Mouse (Mus musculus) limb, embryonic 13.5 days (tissue): ENCODE results near the gene Hs2st1. TPM values are rescaled to one million over a fixed set of nuclear protein-coding genes. Genes with fewer than 3 reads are reported as not detected.
"Not testable (repeated sequence)": the region's sequence is repeated elsewhere in the genome, so short reads cannot be mapped to it uniquely, and the experiment has no call there.

Experiments used
- ATAC-seq: fragments of 200-750 bp; cut with Nextera tagmentation; 2 replicates; pipeline ENCODE4 v1.8.0; 2017; ENCODE audit warnings: low read depth, moderate number of reproducible peaks, moderate TSS enrichment; ENCODE audit not compliant: low FRiP score
- H3K27ac ChIP-seq: fragments of 300-500 bp; sonication (generic); 2 replicates; pipeline ENCODE4 v1.5.1; 2015; ENCODE audit warnings: inconsistent platforms, mild to moderate bottlenecking, moderate library complexity
- H3K27me3 ChIP-seq: fragments of 300-500 bp; sonication (generic); 2 replicates; pipeline ENCODE4 v1.6.1; 2015; ENCODE audit warnings: mild to moderate bottlenecking, inconsistent platforms
- H3K36me3 ChIP-seq: fragments of 300-500 bp; sonication (generic); 2 replicates; pipeline ENCODE4 v1.6.1; 2015; ENCODE audit warnings: inconsistent platforms, mild to moderate bottlenecking, moderate library complexity
- H3K4me1 ChIP-seq: fragments of 300-500 bp; sonication (generic); 2 replicates; pipeline ENCODE4 v1.6.1; 2015; ENCODE audit warnings: inconsistent platforms
- H3K4me2 ChIP-seq: fragments of 300-500 bp; sonication (generic); replicated peaks from 2 replicates; pipeline ENCODE4 v1.6.1; 2015; ENCODE audit warnings: inconsistent platforms, mild to moderate bottlenecking, moderate library complexity
- H3K4me3 ChIP-seq: fragments of 300-500 bp; sonication (generic); 2 replicates; pipeline ENCODE4 v1.5.1; 2015; ENCODE audit warnings: moderate library complexity, mild to moderate bottlenecking, inconsistent platforms
- H3K9ac ChIP-seq: fragments of 300-500 bp; sonication (generic); 2 replicates; pipeline ENCODE4 v1.6.1; 2015; ENCODE audit warnings: mild to moderate bottlenecking, inconsistent platforms
- H3K9me3 ChIP-seq: fragments of 300-500 bp; sonication (generic); 2 replicates; pipeline ENCODE4 v1.6.1; 2016; ENCODE audit warnings: inconsistent platforms
- WGBS: fragments of 180-500 bp; shearing (Covaris S2); methylation state at CpG from one replicate; pipeline ENCODE4 v1.1.7; 2015; 5-methylcytosine and 5-hydroxymethylcytosine counted together
- polyA plus RNA-seq: library from polyadenylated mRNA; unstranded; fragments of >200 nt; fragmentation: Nextera tagmentation; extraction: Ambion mirVana; gene quantifications from 2 replicates; pipeline ENCODE4 v1.2.1, GENCODE M21; 2015

Gene Hs2st1
- 13.8 and 16.0 TPM in 2 replicates for polyA plus RNA-seq

DNA sequence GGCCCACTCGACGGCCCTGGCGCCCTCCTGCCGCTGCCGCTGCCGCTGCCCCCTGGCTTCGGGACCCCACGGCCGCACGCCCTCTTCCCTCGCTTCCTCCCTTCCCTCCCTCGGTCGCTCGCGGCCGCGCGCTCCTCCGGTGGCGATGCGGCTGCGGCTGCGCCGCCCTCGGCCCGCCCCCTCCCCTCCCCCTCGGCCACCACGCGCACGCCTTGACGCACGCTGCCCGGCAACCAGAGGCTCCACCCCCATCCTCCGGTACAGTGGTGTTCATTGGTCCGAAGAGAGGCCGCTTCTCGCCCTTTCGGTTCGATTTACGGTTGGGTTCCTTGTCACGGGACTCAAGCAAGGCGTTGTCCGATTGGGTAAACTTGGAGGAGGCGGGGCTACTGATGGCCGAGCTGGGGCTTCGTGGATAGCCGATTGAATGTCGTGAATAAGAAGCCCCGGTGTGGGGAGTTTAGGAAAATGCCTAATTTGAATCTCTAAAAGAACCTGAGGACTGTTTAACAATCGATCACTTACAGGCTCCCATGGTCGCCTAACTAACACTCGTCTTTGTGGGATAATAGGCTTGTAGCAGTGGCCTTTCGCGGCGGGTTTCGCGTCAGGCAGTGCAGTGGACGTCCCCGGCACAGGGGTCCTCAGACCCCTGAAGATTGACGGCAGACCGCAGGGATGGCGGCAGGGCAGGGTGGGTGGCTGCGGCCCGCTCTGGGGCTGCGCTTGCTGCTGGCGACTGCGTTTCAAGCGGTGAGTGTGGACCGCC lies at the start of gene Hs2st1, which contains the start of gene Selenof:
TSS of gene Hs2st1 (minus strand) at position 135 of the 769 bp plus-strand sequence.
TSS of gene Selenof (plus strand) at position 258 of the 769 bp plus-strand sequence.
- Histone ChIP-seq H3K9me3 (no peaks in the 10 kb centered on the region), H3K9ac (peak within 1 kb of the TSS; percentile 91), H3K4me1 (peaks cover 38% of the 10 kb centered on the region), H3K36me3 (peaks cover 22% of the 10 kb centered on the region), H3K4me3 (peak within 1 kb of the TSS; percentile 89), H3K27me3 (no peaks in the 10 kb centered on the region), H3K4me2 (peak within 1 kb of the TSS; percentile 95), H3K27ac (peak within 1 kb of the TSS; percentile 87)
- WGBS = under 1% methylated on average over 66 of the region's 69 CpGs
- peak; percentile 98 for ATAC-seq

DNA sequence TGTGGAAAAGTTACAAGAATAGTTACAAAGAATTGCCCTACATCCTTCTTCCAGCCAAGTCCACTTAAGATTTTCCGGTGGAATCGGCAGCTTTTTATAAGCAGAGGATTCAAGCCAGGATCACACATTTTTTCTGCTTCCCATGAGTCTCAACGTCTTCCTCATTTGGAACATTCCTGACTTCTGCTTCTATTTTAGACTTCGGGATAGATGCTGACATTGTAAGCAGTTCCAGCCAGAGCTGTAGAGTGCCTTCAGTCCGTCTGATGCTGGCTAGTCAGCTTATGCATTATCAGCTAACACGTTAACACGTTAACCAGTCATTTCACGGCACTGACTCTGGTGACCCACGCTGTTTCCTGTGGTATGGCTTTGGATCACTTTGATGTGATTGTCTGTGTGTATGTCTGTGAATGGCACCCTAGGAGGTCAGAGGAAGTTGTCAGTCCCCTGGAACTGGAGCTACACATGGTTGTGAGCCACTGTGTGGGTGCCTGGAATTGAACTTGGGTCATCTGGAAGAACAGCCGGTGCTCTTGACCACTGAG lies 47.7 kb upstream of the Hs2st1 start:
- Histone ChIP-seq H3K27ac (no peak overlapping the region), H3K9me3 (no peaks in the 10 kb centered on the region), H3K36me3 (no peaks in the 10 kb centered on the region), H3K4me1 (peaks cover 29% of the 10 kb centered on the region), H3K9ac (no peak overlapping the region), H3K27me3 (no peaks in the 10 kb centered on the region), H3K4me3 (no peak overlapping the region), H3K4me2 (no peak overlapping the region)
- no peak for ATAC-seq
- WGBS = 80% methylated on average over 10 of the region's 10 CpGs

DNA sequence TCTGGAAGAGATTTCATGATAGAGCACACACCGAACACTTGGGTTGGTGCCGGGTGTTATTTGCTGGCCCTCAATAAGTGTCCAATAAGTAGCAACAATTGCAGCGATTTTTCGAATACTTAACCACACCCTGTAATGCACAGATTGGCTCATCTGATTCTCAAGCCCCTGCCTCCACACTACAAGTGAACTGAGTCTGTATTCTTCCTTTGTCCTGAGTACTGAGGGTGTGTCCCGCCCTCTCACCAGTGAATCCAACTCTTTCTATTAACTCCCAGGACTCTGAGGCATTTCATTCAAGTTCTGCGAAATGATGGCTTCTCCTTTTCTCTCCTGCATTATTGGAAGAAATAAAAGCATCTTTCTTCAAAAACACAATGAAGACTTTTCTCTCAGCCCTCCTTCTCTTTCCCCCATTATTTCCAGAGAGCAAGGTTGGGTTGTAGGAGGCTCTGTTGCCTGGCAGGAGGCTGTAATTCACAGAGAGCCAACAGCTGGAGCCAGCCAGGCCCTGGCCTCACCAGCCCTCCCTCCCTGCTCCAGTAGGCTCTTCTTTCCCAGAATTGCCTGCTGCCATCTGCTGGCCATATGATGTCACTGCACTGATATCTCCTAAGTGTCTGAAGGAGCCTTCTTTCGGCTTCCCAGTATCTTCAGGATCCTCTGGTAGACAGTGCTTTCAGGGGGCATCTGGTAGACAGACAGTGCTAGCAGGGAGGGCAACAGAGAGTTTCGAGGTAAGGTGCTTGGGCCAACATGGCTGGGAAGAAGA lies 46.9 kb upstream of the Hs2st1 start:
- Histone ChIP-seq H3K36me3 (no peaks in the 10 kb centered on the region), H3K9me3 (no peaks in the 10 kb centered on the region), H3K27me3 (no peaks in the 10 kb centered on the region), H3K4me3 (no peak overlapping the region), H3K27ac (no peak overlapping the region; the same call in 1 of the 2 replicates), H3K4me2 (no peak overlapping the region), H3K9ac (no peak overlapping the region), H3K4me1 (peaks cover 32% of the 10 kb centered on the region)
- peak; percentile 88 for ATAC-seq
- WGBS = 77% methylated on average over 8 of the region's 8 CpGs

DNA sequence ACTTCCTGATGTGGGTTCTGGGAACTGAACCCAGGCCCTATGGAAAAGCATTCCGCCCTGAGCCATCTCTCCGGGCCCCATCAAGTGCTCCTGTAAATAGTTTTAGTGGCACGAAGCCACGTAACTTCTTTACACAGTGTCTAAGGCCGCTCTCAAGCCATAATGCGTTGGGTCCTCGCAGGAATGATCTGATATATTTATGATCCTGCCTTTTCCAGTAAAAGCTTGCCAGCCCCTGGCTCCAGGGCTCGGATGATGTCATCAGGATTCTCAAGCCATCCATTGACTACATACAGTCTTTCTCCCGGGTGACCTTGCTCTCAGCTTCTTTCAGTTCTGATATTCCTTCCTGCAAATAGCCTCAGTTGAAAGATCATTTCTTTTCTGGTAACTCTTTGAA lies 45.5 kb upstream of the Hs2st1 start:
- no peak for ATAC-seq
- no peaks in the 10 kb centered on the region for H3K36me3 ChIP-seq
- H3K9ac ChIP-seq = no peak overlapping the region

DNA sequence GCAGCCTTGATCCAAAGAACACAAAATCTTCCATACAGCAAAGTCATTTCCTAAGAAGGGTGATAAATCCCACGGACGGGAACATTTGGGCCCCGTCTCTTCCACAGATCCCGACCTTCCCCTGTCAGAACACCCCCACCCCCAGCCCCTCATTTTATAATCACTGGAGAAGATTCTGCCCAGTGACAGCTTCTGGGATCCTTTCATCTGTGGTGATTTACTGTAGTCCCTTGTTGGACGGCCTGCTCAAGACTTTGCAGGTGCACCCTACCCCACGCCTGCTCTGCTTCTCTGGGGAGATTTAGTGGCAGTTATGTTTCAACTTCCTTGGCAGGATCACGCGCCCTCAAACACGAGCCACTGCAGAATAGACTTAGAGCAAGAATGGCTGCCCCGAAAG lies 44.7 kb upstream of the Hs2st1 start:
- ATAC-seq = no peak
- Histone ChIP-seq H3K9me3 (no peaks in the 10 kb centered on the region), H3K36me3 (no peaks in the 10 kb centered on the region), H3K4me2 (no peak overlapping the region), H3K4me3 (no peak overlapping the region), H3K27me3 (no peaks in the 10 kb centered on the region), H3K9ac (no peak overlapping the region), H3K4me1 (peaks cover 47% of the 10 kb centered on the region), H3K27ac (no peak overlapping the region)
- 23% methylated on average over 10 of the region's 10 CpGs for WGBS

More for the DNA sequence above, 45.5 kb upstream of the Hs2st1 start:
- no peaks in the 10 kb centered on the region for H3K27me3 ChIP-seq
- no peak overlapping the region for H3K4me2 ChIP-seq
- H3K4me1 ChIP-seq = peaks cover 46% of the 10 kb centered on the region
- H3K4me3 ChIP-seq = no peak overlapping the region
- 57% methylated on average over 9 of the region's 9 CpGs for WGBS
- H3K9me3 ChIP-seq = no peaks in the 10 kb centered on the region
- H3K27ac ChIP-seq = no peak overlapping the region

- Histone ChIP-seq H3K27ac (no peak overlapping the region), H3K4me2 (no peak overlapping the region), H3K9ac (no peak overlapping the region), H3K9me3 (no peaks in the 10 kb centered on the region), H3K36me3 (no peaks in the 10 kb centered on the region), H3K4me1 (peaks cover 47% of the 10 kb centered on the region), H3K27me3 (no peaks in the 10 kb centered on the region), H3K4me3 (no peak overlapping the region)
- ATAC-seq = no peak
- WGBS = 37% methylated on average over 6 of the region's 6 CpGs
Measured at GRCm38 (mm10) chr3:144614277-144614676, 44.3 kb upstream of the Hs2st1 start.

DNA sequence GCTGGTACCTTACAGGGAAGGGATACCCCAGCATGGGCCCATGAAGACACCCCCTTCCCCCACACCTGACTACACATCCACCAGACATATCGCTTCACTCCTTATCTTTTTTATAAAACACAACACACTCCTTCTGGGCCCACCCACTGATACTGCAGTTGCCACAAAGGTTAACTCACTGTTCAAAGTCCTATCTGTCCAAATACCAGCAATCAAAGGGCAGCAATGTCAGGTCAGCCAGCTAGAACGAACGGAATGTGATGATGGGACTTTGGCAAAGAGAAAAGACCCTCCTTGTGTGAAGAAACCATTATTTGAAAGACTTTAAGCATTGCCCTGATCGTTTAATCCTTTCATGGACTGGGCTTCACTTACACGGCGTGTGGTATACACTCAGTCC lies 42.4 kb upstream of the Hs2st1 start:
- Histone ChIP-seq H3K9me3 (no peaks in the 10 kb centered on the region), H3K27me3 (no peaks in the 10 kb centered on the region), H3K4me2 (no peak overlapping the region), H3K36me3 (no peaks in the 10 kb centered on the region), H3K4me1 (peaks cover 47% of the 10 kb centered on the region), H3K9ac (no peak overlapping the region), H3K27ac (no peak overlapping the region), H3K4me3 (no peak overlapping the region)
- no peak for ATAC-seq
- WGBS = 86% methylated on average over 6 of the region's 6 CpGs

DNA sequence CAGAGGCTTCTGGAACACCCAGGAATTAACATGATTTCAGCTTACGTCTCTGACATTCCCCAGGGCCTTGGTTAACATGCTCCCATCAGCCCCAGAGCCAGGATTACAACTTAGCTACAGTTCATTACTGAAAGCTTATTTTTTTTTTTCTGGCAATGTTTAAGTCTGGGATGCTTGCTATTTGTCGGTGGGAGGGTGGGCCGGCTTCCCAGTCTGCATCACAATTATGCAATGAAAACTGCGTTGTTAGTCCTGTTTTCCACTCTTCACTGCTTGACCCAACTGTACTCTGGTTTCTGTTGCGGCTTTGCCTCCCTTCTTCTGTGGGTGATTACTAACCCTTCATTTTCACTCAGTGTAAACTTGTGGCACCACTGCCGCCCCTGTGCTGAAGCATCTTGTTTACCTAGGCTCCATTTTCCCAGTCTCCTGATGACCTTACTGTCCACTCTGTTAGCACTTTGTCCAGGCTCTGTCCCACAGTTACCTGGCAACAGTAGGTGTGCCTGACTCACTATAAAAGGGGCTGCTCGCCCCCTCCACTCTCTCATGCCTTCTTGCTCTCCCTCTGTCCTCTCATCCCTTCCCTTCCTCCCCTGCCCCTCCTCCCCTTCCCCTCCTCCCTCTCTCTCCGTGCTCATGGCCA lies 41.8 kb upstream of the Hs2st1 start:
- H3K4me2 ChIP-seq = no peak overlapping the region
- H3K4me3 ChIP-seq = no peak overlapping the region
- H3K27me3 ChIP-seq = no peaks in the 10 kb centered on the region
- no peak for ATAC-seq
- WGBS = 51% methylated on average over 8 of the region's 8 CpGs
- H3K27ac ChIP-seq = no peak overlapping the region
- H3K36me3 ChIP-seq = no peaks in the 10 kb centered on the region
- H3K9ac ChIP-seq = no peak overlapping the region
- H3K9me3 ChIP-seq = no peaks in the 10 kb centered on the region
- H3K4me1 ChIP-seq = peaks cover 44% of the 10 kb centered on the region

- Histone ChIP-seq H3K4me1 (peaks cover 37% of the 10 kb centered on the region), H3K27me3 (no peaks in the 10 kb centered on the region), H3K4me2 (no peak overlapping the region), H3K36me3 (no peaks in the 10 kb centered on the region), H3K9me3 (no peaks in the 10 kb centered on the region), H3K27ac (no peak overlapping the region), H3K4me3 (no peak overlapping the region), H3K9ac (no peak overlapping the region)
- 33% methylated on average over 5 of the region's 5 CpGs for WGBS
- 0 out of 2 replicates have a peak, but pooled peaks have one; percentile 3 for ATAC-seq
Measured at GRCm38 (mm10) chr3:144610759-144611158, 40.8 kb upstream of the Hs2st1 start.

- H3K27me3 ChIP-seq = no peaks in the 10 kb centered on the region
- no peak overlapping the region for H3K9ac ChIP-seq
- H3K27ac ChIP-seq = no peak overlapping the region
- no peak overlapping the region for H3K4me2 ChIP-seq
- H3K4me3 ChIP-seq = no peak overlapping the region
- peaks cover 17% of the 10 kb centered on the region for H3K4me1 ChIP-seq
- 84% methylated on average over 5 of the region's 5 CpGs for WGBS
- ATAC-seq = no peak
- H3K36me3 ChIP-seq = no peaks in the 10 kb centered on the region
- no peaks in the 10 kb centered on the region for H3K9me3 ChIP-seq
Measured at GRCm38 (mm10) chr3:144608090-144608489, 38.1 kb upstream of the Hs2st1 start.

- Histone ChIP-seq H3K4me1 (peaks cover 17% of the 10 kb centered on the region), H3K36me3 (peaks cover 1% of the 10 kb centered on the region), H3K4me3 (no peak overlapping the region), H3K9ac (no peak overlapping the region), H3K4me2 (no peak overlapping the region), H3K27ac (no peak overlapping the region), H3K27me3 (no peaks in the 10 kb centered on the region), H3K9me3 (no peaks in the 10 kb centered on the region)
- no peak for ATAC-seq
- WGBS = 70% methylated on average over 4 of the region's 4 CpGs
Measured at GRCm38 (mm10) chr3:144606449-144606848, 36.5 kb upstream of the Hs2st1 start.

GRCm38 (mm10) chr3:144605811-144606210 lies 35.8 kb upstream of the Hs2st1 start:
- H3K4me2 ChIP-seq, H3K36me3 ChIP-seq, H3K9ac ChIP-seq, H3K27me3 ChIP-seq, H3K4me3 ChIP-seq, H3K27ac ChIP-seq, H3K9me3 ChIP-seq, ATAC-seq: not testable (repeated sequence)
- peaks cover 11% of the 10 kb centered on the region for H3K4me1 ChIP-seq
- 75% methylated on average over 7 of the region's 7 CpGs for WGBS
